ENCODE assay signal across 18 mouse cellular contexts in genomic region chr1:72736397-72737125, GRCm38 (mm10). TPM values are rescaled to one million over a fixed set of nuclear protein-coding genes. Genes with fewer than 3 reads are reported as not detected.
DNase-seq lines count a peak whose midpoint lies in the region; ATAC-seq and TF ChIP-seq lines count a peak whose summit lies in the region.
"Had no signal": no experiment of that assay in that cellular context is flagged by ENCODE, and none has a peak within 500 bp of the region (broad histone marks: within the 10 kb centered on the region; RNA-seq: fewer than 3 reads in every experiment).

No protein-coding gene starts in this region.

- TF ChIP-seq CTCF in lung, adult 2 months (IDR thresholded peaks at IDR 0.05; ENCODE audit: insufficient read depth, low read length): no peak

- H3K4me2 ChIP-seq in lung, embryonic 15.5 days: peak overlapping the region; percentile 7; the same call in 1 of the 2 replicates
- no peak overlapping the region for H3K4me2 ChIP-seq in intestine, embryonic 16.5 days (ENCODE audit: low read depth, low read length)
- no peak overlapping the region for H3K4me2 ChIP-seq in midbrain, embryonic 15.5 days
- H3K4me2 ChIP-seq: liver, embryonic 11.5 days; neural tube, embryonic 15.5 days had no signal

- H3K9me3 ChIP-seq in heart, embryonic 10.5 days: no peaks in the 10 kb centered on the region
- H3K9me3 ChIP-seq in lung, embryonic 15.5 days: no peaks in the 10 kb centered on the region
- H3K9me3 ChIP-seq in intestine, embryonic 16.5 days (ENCODE audit: control insufficient read depth, low read length): no peaks in the 10 kb centered on the region
- H3K9me3 ChIP-seq in midbrain, embryonic 15.5 days: no peaks in the 10 kb centered on the region
- H3K9me3 ChIP-seq: neural tube, embryonic 15.5 days had no signal

- ATAC-seq in lung, embryonic 15.5 days (ENCODE audit: borderline replicate concordance, extremely low read depth, low FRiP score, low TSS enrichment): 0 out of 2 replicates have a peak, but pooled peaks have one; percentile 40
- peak; percentile 63 for ATAC-seq in intestine, embryonic 16.5 days
- no peak for ATAC-seq in midbrain, embryonic 15.5 days (replicated peaks)

- no peaks in the 10 kb centered on the region for H3K36me3 ChIP-seq in heart, embryonic 10.5 days
- no peaks in the 10 kb centered on the region for H3K36me3 ChIP-seq in lung, embryonic 15.5 days
- no peaks in the 10 kb centered on the region for H3K36me3 ChIP-seq in intestine, embryonic 16.5 days (ENCODE audit: control insufficient read depth, insufficient read depth, low read length)
- H3K36me3 ChIP-seq in midbrain, embryonic 15.5 days (replicated peaks): no peaks in the 10 kb centered on the region
- H3K36me3 ChIP-seq: neural tube, embryonic 15.5 days had no signal

- TF ChIP-seq POLR2A in lung, adult 2 months (IDR thresholded peaks at IDR 0.05; ENCODE audit: borderline replicate concordance, extremely low read depth, low read depth, low read length): no peak

- peaks cover 10% of the 10 kb centered on the region for H3K4me1 ChIP-seq in heart, embryonic 10.5 days
- peaks cover 31% of the 10 kb centered on the region for H3K4me1 ChIP-seq in lung, embryonic 15.5 days
- 0 out of 2 replicates have a peak, but pooled peaks cover 5% of the 10 kb centered on the region for H3K4me1 ChIP-seq in lung, adult 2 months (ENCODE audit: control insufficient read depth, insufficient read depth, low read length)
- peaks cover 14% of the 10 kb centered on the region for H3K4me1 ChIP-seq in intestine, embryonic 16.5 days (ENCODE audit: control insufficient read depth, insufficient read depth, low read length)
- H3K4me1 ChIP-seq in midbrain, embryonic 15.5 days: peaks cover 8% of the 10 kb centered on the region; the same call in 1 of the 2 replicates

- no peak overlapping the region for H3K4me3 ChIP-seq in heart, embryonic 10.5 days
- no peak overlapping the region for H3K4me3 ChIP-seq in lung, embryonic 15.5 days
- H3K4me3 ChIP-seq in lung, adult 2 months (replicated peaks; ENCODE audit: extremely low read depth, low read depth, low read length): no peak overlapping the region
- no peak overlapping the region for H3K4me3 ChIP-seq in intestine, embryonic 16.5 days (ENCODE audit: low read length)
- no peak overlapping the region for H3K4me3 ChIP-seq in midbrain, embryonic 15.5 days
- H3K4me3 ChIP-seq: neural tube, embryonic 15.5 days had no signal

- no peak overlapping the region for H3K9ac ChIP-seq in lung, embryonic 15.5 days
- H3K9ac ChIP-seq in intestine, embryonic 16.5 days (ENCODE audit: low read depth, low read length): no peak overlapping the region
- no peak overlapping the region for H3K9ac ChIP-seq in midbrain, embryonic 15.5 days
- H3K9ac ChIP-seq: neural tube, embryonic 15.5 days had no signal

- peaks cover 19% of the 10 kb centered on the region for H3K27me3 ChIP-seq in heart, embryonic 10.5 days (ENCODE audit: insufficient read depth, poor library complexity, severe bottlenecking)
- H3K27me3 ChIP-seq in lung, embryonic 15.5 days: no peaks in the 10 kb centered on the region
- H3K27me3 ChIP-seq in intestine, embryonic 16.5 days (replicated peaks; ENCODE audit: control insufficient read depth, insufficient read depth, low read length): no peaks in the 10 kb centered on the region
- H3K27me3 ChIP-seq in midbrain, embryonic 15.5 days (replicated peaks): no peaks in the 10 kb centered on the region
- H3K27me3 ChIP-seq: neural tube, embryonic 15.5 days had no signal

- intact Hi-C loops in gastrocnemius, postnatal 36 days (cut with DNase I): no loop called here

- 0 out of 2 replicates have a peak overlapping the region, but pooled peaks have one; percentile 3 for H3K27ac ChIP-seq in heart, embryonic 10.5 days
- no peak overlapping the region for H3K27ac ChIP-seq in lung, embryonic 15.5 days
- no peak overlapping the region for H3K27ac ChIP-seq in intestine, embryonic 16.5 days (ENCODE audit: low read length)
- no peak overlapping the region for H3K27ac ChIP-seq in midbrain, embryonic 15.5 days
- H3K27ac ChIP-seq: neural tube, embryonic 15.5 days had no signal

- DNase-seq in heart, embryonic 10.5 days (ENCODE audit: low spot score): no peak
- no peak for DNase-seq in heart, adult 18-20 months
- no peak for DNase-seq in lung, adult 2 months
- DNase-seq in skeletal muscle tissue, adult 2 months (ENCODE audit: low read depth, low spot score): peak; percentile 22
- DNase-seq in gastrocnemius, postnatal 36 days: no peak
- DNase-seq: adrenal gland, postnatal 10 days; B cell, adult 2 months; cerebellum, adult 9-10 months; right cerebral cortex, adult 18-20 months had no signal

- 41% methylated on average over 13 of the region's 13 CpGs for WGBS in heart, embryonic 10.5 days
- WGBS in lung, embryonic 15.5 days: 32% methylated on average over 13 of the region's 13 CpGs
- WGBS in lung, adult 2 months: 34% methylated on average over 13 of the region's 13 CpGs
- WGBS in intestine, embryonic 16.5 days: 39% methylated on average over 13 of the region's 13 CpGs
- WGBS in midbrain, embryonic 15.5 days: 71% methylated on average over 13 of the region's 13 CpGs

RNA-seq across cellular contexts. Expression of gene Rpl37a, which starts 25.5 kb away (rescaled TPM):
- 999 and 1,018 TPM in 2 replicates for polyA plus RNA-seq in heart, embryonic 10.5 days (2016; fragmentation: Nextera tagmentation; extraction: Ambion mirVana)
- 100 to 1,000 TPM; 674 to 726 TPM for total RNA-seq in heart, adult 18-20 months (2021)
- polyA plus RNA-seq in lung, embryonic 15.5 days (2015; fragmentation: Nextera tagmentation; extraction: Ambion mirVana): 1,583 and 1,678 TPM in 2 replicates
- 483 and 531 TPM in 2 replicates for polyA plus RNA-seq in lung, adult 2 months (2012; rRNA removed)
- 1,552 and 1,622 TPM in 2 replicates for polyA plus RNA-seq in intestine, embryonic 16.5 days (2015; fragmentation: Nextera tagmentation; extraction: Ambion mirVana)
- 838 and 878 TPM in 2 replicates for polyA plus RNA-seq in midbrain, embryonic 15.5 days (2015; fragmentation: Nextera tagmentation; extraction: Ambion mirVana)
- total RNA-seq in gastrocnemius, postnatal 36 days (2021): 100 to 1,000 TPM; 447 to 533 TPM

RNA-seq across cellular contexts. Expression of gene Ankar, which starts 36.2 kb away (rescaled TPM):
- not detected in 2 replicates for polyA plus RNA-seq in heart, embryonic 10.5 days (2016; fragmentation: Nextera tagmentation; extraction: Ambion mirVana)
- total RNA-seq in heart, adult 18-20 months (2021): not detected
- polyA plus RNA-seq in lung, embryonic 15.5 days (2015; fragmentation: Nextera tagmentation; extraction: Ambion mirVana): not detected in 2 replicates
- polyA plus RNA-seq in lung, adult 2 months (2012; rRNA removed): not detected in 2 replicates
- not detected in 2 replicates for polyA plus RNA-seq in intestine, embryonic 16.5 days (2015; fragmentation: Nextera tagmentation; extraction: Ambion mirVana)
- not detected in 2 replicates for polyA plus RNA-seq in midbrain, embryonic 15.5 days (2015; fragmentation: Nextera tagmentation; extraction: Ambion mirVana)
- not detected for total RNA-seq in gastrocnemius, postnatal 36 days (2021)
- total RNA-seq: adrenal gland, postnatal 10 days; ES-E14; left cerebral cortex, postnatal 10 days; megakaryocyte, adult 5-6 weeks had no signal
- polyA plus RNA-seq: liver, embryonic 11.5 days; neural tube, embryonic 15.5 days; spleen, adult 2 months had no signal
